Mouse (Mus musculus) liver, adult 2 months (tissue): ENCODE measurements at regions not wholly inside any gene's neighbourhood (a gene's known extent, or its start where the extent isn't known, plus 50 kb on each side); places are given as distances from the start of the nearest gene placed in this dataset.

Experiments used
- CTCF ChIP-seq: fragments of 200-500 bp; IDR thresholded peaks from 2 replicates; pipeline ENCODE4 v1.5.1; 2011; ENCODE audit warnings: low read depth, low read length, control low read depth
- POLR2A ChIP-seq: fragments of 200-500 bp; IDR thresholded peaks from 2 replicates; pipeline ENCODE4 v1.6.1; 2011; ENCODE audit warnings: low read length, control low read depth; ENCODE audit not compliant: insufficient read depth; ENCODE audit errors: extremely low read depth

DNA sequence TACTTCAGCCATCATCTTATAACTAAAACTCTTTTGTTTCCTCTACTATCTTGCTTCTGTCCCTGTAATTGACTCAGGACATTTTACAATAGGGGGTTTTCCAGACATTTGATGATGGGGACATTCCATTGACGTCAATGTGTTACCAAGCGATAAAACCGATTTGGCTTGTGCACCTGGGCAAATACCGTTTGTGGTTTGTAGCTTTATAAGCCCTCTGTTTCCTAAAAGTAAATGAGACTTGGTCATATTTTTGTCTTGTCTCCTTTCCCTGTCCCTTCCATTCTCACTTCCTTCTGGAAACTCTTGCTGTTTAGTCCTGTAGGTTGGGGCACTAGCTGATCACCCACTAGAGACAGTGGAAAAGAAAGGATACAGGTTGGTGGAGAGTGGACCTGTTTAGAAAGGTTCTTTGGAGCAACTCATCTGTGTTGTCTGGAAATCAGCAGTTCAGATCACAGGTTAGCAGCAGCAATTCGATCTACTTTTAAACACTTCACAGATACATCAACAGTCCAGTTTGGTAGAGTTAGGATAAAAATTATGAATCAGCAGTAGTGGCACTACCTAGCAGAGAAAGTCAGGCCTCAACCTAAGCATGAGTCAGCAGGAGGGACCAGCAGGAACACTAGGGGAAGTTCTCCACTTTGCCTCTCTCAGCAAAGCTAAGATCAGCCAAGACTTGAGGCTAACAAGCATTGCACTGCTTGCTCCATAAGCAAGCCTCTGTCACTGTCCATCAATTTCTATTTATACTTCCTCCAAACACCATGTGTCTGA lies 156.6 kb downstream of the Tmem161b start:
- TF ChIP-seq POLR2A: no peak
- TF ChIP-seq CTCF: no peak
